Mouse (Mus musculus): ENCODE measurements around the gene Mrpl47.
"Not testable (repeated sequence)": the region's sequence is repeated elsewhere in the genome, so short reads cannot be mapped to it uniquely, and the experiment has no call there.

Gene Mrpl47

GRCm38 (mm10) chr3:32718271-32718670 is 19.1 kb downstream of the Mrpl47 start:
- no peak for TF ChIP-seq GATA4 (IDR thresholded peaks at IDR 0.05; ENCODE audit: insufficient replicate concordance, low read length)

DNA sequence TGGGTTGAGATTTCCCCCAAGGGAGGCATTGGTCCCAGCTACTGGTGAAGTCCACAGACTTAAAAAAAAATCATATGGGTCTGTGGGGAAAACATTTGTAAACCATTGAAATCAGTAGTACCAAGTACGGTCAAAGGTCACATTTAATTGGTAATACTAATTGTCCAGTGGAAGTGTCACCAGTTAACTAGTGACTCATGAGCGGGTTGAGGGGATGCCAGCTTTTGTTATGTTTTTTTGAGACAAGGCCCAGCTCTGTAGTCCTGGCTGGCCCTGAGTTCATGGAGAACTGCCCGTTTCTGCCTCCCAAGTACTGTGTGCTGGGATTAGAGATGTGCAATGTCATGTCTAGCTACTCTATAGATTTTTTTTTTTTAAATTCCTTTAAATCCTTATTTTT is 23.7 kb downstream of the Mrpl47 start:
- no peak for TF ChIP-seq GATA4 (IDR thresholded peaks at IDR 0.05; ENCODE audit: insufficient replicate concordance, low read length)

DNA sequence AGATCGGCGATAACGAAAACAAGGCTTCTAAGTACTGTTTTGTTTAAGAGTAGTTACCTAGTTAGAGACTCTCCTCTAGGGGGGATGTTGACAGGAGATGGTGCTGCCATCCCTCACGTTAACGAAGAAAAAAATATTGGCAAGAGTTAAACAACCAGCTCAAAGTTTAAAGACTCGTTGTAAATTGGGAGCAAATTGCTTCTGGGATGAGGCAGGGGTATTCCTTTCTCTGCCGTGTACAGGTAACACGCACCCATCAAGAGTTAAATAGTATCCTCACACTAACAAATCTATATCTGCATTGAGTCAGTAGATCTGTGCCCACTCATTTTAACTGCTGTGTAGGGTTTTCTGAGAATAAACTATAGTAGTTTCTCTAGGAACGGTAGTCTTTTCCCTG is 28.0 kb downstream of the Mrpl47 start:
- TF ChIP-seq GATA4 (IDR thresholded peaks at IDR 0.05; ENCODE audit: insufficient replicate concordance, low read length) = no peak

DNA sequence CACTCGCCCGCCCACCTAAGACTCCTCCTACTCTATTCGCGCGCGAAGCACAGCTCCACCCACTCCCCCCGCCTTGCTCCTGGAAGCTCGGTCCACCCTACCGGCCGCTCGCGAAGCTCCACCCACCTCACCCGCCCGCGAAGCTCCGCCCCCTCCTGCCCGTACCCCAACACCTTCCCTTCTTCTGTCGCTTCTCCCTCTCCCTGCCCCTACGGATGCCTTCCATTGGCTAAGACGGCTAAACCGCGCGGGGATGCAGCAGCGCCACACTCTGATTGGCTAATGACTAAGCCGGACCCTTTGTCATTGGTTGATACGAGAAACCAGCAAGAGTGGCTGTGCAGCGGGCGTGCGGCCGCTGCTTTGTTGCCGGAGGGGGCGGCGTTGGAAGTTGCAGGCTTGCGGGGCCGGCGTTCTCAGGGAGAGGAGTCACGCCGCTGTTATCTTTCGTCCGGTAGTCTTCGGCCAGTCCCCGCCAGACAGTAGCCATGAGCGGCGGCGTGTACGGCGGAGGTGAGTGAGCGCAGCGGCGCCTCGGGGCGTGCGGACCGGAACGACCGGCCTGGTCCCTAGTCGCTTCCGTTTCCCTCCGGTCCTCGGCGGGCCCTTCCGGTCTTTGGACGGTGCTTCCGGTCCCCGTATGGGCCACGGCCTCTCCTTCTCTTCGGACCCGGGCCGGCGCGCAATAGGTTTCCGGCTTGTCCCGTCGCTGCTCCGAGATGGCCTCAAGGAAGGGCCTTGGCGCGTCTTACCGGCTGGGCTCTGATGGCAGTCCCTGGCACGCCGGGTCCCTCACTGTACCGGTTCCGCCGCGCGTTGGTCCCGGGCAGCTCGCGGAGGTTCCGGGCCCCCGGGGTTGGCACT is 28.8 kb downstream of the Mrpl47 start:
- no peak for TF ChIP-seq GATA4 (IDR thresholded peaks at IDR 0.05; ENCODE audit: insufficient replicate concordance, low read length)

- TF ChIP-seq GATA4 (IDR thresholded peaks at IDR 0.05; ENCODE audit: insufficient replicate concordance, low read length) = no peak
Measured at GRCm38 (mm10) chr3:32708052-32708367, 29.4 kb downstream of the Mrpl47 start.

DNA sequence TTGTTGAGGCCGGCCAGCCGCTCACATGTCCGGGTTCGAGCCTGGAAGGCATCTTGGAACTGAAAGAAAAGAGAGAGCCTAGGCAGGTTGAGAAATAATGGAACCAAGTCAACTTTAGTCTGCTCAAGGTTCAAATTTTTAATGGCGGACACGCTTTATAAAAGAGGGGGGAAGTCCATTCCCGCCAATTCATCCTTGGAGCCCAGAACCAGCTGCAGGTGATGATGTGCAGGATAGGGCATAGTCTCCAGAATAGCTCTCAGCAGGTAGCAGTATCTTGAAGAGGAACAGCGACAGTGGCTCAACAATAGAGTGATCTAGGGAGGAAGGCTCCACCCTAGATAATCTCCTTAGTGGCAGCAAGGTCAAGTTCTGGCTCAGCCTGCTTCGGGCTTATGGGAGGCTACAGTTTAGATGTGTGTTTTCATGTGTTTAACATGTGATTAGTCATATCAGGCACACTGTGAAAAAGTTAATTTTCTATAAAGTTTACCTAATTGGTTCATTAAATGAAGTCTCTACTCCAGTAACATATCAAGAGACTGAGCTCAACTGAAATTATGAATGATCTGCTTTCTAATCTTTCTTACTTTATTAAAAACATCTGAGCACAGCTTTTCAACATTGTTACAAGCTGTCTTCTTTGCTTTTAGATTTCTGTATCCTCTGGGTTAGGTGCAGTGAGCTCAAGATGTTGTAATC is 31.6 kb downstream of the Mrpl47 start, which contains the start of gene Actl6a:
Actl6a (plus strand) TSS at position 652 of the 702 bp plus-strand sequence.
- not testable (repeated sequence) for TF ChIP-seq GATA4 (IDR thresholded peaks at IDR 0.05; ENCODE audit: insufficient replicate concordance, low read length)

GRCm38 (mm10) chr3:32698228-32698863 is 39.1 kb downstream of the Mrpl47 start:
- TF ChIP-seq GATA4 (IDR thresholded peaks at IDR 0.05; ENCODE audit: insufficient replicate concordance, low read length) = no peak

- TF ChIP-seq GATA4 (IDR thresholded peaks at IDR 0.05; ENCODE audit: insufficient replicate concordance, low read length) = no peak
Measured at GRCm38 (mm10) chr3:32695583-32695980, 41.8 kb downstream of the Mrpl47 start.

GRCm38 (mm10) chr3:32694737-32695582 is 42.4 kb downstream of the Mrpl47 start:
- TF ChIP-seq GATA4 (IDR thresholded peaks at IDR 0.05; ENCODE audit: insufficient replicate concordance, low read length) = no peak

GRCm38 (mm10) chr3:32694211-32694610 is 43.2 kb downstream of the Mrpl47 start:
- no peak for TF ChIP-seq GATA4 (IDR thresholded peaks at IDR 0.05; ENCODE audit: insufficient replicate concordance, low read length)

DNA sequence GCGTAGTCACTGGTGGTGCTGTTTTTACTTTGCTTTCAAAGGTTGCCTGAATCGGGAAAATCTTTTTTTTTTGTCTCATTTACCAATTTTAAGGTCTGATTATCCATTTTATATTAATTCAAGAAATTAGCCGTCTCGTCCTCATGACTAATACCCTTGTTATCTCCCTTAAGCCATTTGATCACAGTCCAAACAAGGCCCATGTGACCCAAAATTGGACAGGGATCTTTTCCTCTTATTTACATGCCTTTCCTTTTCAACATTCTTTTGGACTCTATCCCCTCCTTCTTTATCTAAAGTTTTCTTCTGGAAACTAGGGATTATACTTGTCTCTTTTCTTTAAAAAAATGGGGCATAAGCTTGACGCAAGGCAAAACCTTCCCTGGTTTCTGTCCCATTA is 45.6 kb downstream of the Mrpl47 start:
- no peak for TF ChIP-seq GATA4 (IDR thresholded peaks at IDR 0.05; ENCODE audit: insufficient replicate concordance, low read length)

DNA sequence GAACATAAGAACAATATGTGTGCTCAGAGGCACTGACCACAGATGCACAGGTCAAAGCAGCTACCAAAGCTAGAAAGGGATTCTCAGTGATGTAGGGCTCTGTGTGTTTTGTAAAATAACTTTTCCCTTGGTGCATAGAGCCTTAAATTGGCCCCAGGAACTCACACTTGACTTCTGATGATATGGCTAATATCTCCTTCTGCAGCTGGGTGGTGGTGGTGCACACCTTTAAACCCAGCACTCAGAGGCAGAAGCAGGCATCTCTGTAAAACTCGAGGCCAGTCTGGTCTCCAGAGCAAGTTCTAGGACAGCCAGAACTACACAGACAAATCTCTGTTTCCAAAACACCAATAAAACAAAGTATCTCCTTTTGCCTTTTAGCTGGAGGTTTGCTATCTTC is 46.5 kb downstream of the Mrpl47 start:
- no peak for TF ChIP-seq GATA4 (IDR thresholded peaks at IDR 0.05; ENCODE audit: insufficient replicate concordance, low read length)

GRCm38 (mm10) chr3:32690008-32690407 is 47.4 kb downstream of the Mrpl47 start:
- no peak for TF ChIP-seq GATA4 (IDR thresholded peaks at IDR 0.05; ENCODE audit: insufficient replicate concordance, low read length)

GRCm38 (mm10) chr3:32689567-32689999 is 47.8 kb downstream of the Mrpl47 start:
- peak; percentile 20; the same call in 1 of the 2 replicates for TF ChIP-seq GATA4 (IDR thresholded peaks at IDR 0.05; ENCODE audit: insufficient replicate concordance, low read length)

GRCm38 (mm10) chr3:32687156-32687555 is 50.2 kb downstream of the Mrpl47 start:
- no peak for TF ChIP-seq GATA4 (IDR thresholded peaks at IDR 0.05; ENCODE audit: insufficient replicate concordance, low read length)
